Mouse (Mus musculus): Measurements from ENCODE around the gene Mrs2. TPM values are rescaled to one million over a fixed set of nuclear protein-coding genes. Genes with fewer than 3 reads are reported as not detected.
A peak's percentile ranks its signal among the peaks of the same experiment; 100 is the strongest.

Gene Mrs2
- polyA plus RNA-seq, 1 experiment = 27.0 TPM

DNA sequence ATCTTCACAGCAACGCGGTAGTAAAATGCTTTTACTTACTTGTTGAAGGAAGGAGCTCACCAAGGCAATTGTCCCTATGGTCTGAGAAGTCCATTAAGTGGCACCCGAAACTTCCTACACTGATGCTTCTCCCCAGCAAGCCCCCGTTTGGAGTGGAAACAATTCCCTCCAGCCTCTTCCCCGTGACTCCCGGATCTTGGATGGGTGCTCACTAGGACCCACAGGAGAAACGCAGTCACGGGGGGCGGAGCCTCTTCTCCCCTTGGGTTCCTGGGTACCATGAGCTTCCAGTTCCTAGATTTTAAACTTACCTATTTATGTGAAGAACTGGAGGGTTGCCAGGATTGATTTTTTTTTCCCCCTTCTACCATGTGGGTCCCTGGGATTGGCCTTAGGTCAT, 80.7 kb downstream of the Mrs2 start:
- TF ChIP-seq CTCF (IDR thresholded peaks at IDR 0.05; ENCODE audit: borderline replicate concordance, insufficient read depth, low read length) (no peak), POLR2A (IDR thresholded peaks at IDR 0.05; ENCODE audit: low read depth, low read length) (no peak)
- Histone ChIP-seq H3K4me3 (ENCODE audit: insufficient read depth, low read length) (no peak overlapping the region), H3K27ac (ENCODE audit: insufficient read depth, low read length) (no peak overlapping the region), H3K4me1 (ENCODE audit: control insufficient read depth, insufficient read depth, low read length) (0 out of 2 replicates have a peak, but pooled peaks cover 2% of the 10 kb centered on the region)

DNA sequence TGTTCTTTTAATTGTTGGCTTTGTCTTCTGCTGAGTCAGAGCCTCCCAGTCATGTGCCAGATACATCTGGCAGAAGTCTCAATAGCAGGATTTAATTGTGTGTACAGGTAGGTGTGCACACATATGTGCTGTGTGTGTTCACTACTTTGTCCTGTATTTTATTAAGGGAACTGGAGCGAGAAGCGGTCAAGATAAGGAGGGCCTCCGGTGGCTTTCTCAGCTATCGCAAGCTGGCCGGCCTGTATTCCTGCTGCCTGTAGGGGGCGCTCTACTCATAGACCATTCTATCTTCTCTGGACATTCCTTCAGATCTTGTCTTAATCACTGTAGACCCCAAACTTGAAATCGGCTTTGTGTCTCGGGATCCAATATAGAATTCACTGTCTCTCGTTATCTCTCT, 81.5 kb downstream of the Mrs2 start:
- TF ChIP-seq CTCF (IDR thresholded peaks at IDR 0.05; ENCODE audit: borderline replicate concordance, insufficient read depth, low read length) (peak; percentile 30; the same call in 1 of the 2 replicates), POLR2A (IDR thresholded peaks at IDR 0.05; ENCODE audit: low read depth, low read length) (no peak)
- 0 out of 2 replicates have a peak, but pooled peaks cover 2% of the 10 kb centered on the region for H3K4me1 ChIP-seq (ENCODE audit: control insufficient read depth, insufficient read depth, low read length)
- no peak overlapping the region for H3K27ac ChIP-seq (ENCODE audit: insufficient read depth, low read length)
- H3K4me3 ChIP-seq (ENCODE audit: insufficient read depth, low read length) = no peak overlapping the region

DNA sequence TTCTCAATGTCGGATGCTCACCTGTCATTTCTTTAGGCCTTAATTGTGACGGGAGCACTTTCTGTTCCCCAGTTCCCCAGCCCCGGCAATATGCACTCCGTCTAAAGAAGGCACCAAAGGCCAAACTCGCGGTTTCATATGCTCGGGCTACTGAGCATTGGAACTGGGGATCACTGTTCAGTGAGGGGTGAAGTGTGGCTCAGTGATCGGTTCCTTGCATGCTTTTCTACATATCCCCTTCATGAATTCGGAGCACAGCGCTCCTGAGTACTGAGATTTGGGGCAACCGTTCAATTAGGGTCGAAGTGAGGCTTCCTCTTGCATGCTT, 82.4 kb downstream of the Mrs2 start:
- Histone ChIP-seq H3K27ac (ENCODE audit: insufficient read depth, low read length) (no peak overlapping the region), H3K4me3 (ENCODE audit: insufficient read depth, low read length) (peak overlapping the region; percentile 59), H3K4me1 (ENCODE audit: control insufficient read depth, insufficient read depth, low read length) (0 out of 2 replicates have a peak, but pooled peaks cover 2% of the 10 kb centered on the region)
- no peak for TF ChIP-seq POLR2A (IDR thresholded peaks at IDR 0.05; ENCODE audit: low read depth, low read length)
- TF ChIP-seq CTCF (IDR thresholded peaks at IDR 0.05; ENCODE audit: borderline replicate concordance, insufficient read depth, low read length) = no peak

Other genes starting within 250 kb of the Mrs2 start
- gene BC005537, start 218.7 kb downstream of the Mrs2 start, polyA plus RNA-seq (2011; ENCODE audit: insufficient read length, low read depth, missing spikeins) = 125 and 165 TPM in 2 replicates
- gene Acot13, start 188.8 kb downstream of the Mrs2 start, polyA plus RNA-seq (2011; ENCODE audit: insufficient read length, low read depth, missing spikeins) = 49.0 and 54.7 TPM in 2 replicates
- 36.3 and 41.3 TPM in 2 replicates for gene Tdp2, start 188.7 kb downstream of the Mrs2 start, polyA plus RNA-seq (2011; ENCODE audit: insufficient read length, low read depth, missing spikeins)
- gene D130043K22Rik, start 175.2 kb downstream of the Mrs2 start, polyA plus RNA-seq (2011; ENCODE audit: insufficient read length, low read depth, missing spikeins) = 0.51 TPM in 1 of 2 replicates, not detected in the other
- 2.1 and 2.5 TPM in 2 replicates for gene Aldh5a1, start 82.7 kb downstream of the Mrs2 start, polyA plus RNA-seq (2011; ENCODE audit: insufficient read length, low read depth, missing spikeins)
- gene Gpld1, start 77.2 kb downstream of the Mrs2 start, polyA plus RNA-seq (2011; ENCODE audit: insufficient read length, low read depth, missing spikeins) = 0.45 and 1.1 TPM in 2 replicates
- gene Dcdc2a, start 35.6 kb upstream of the Mrs2 start, polyA plus RNA-seq (2011; ENCODE audit: insufficient read length, low read depth, missing spikeins) = not detected in 2 replicates

Measured in embryonic fibroblast, embryonic 13.5 days (primary cell).